Mouse (Mus musculus) NIH3T3 (cell line): ENCODE measurements around the gene Pmpcb.

Experiments
- DNase-seq: peaks from one replicate; pipeline ENCODE4 v3.0.0-alpha.2; 2012; ENCODE audit warnings: low read depth

The Pmpcb gene

DNA sequence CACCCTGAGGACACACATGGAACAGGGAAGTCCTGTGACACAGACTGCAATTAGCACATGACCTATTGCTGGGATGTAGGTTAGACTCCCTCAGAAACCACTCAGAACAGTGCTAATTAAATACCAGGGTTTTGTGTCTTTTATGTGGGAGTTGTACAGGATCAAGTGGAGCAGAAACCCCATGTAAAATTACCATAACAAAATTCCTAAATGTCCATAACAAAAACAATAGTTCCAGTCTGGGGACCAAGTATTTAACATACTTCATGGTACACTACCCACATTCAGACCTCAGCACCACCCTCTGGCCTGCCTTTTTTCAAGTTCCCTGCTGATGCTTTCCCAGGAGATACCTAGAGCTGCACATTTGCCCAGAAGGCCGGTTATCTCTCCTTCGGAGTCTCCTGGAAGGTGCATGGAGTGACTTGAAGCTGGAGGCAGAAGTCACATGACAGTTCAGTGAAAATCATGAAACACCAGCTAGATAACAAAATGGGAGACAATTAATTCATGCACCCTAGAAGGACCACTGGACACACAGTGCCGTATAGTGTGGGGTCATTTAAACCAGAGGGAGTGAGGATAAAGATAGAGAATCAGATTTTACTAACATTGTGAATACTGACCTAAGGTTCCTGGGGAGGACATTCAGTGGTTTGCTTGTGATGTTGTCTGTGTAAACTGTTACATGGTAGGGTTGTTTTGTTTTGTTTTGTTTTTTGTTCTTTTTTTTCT is 4.6 kb upstream of the Pmpcb start:
- no peak for DNase-seq

DNA sequence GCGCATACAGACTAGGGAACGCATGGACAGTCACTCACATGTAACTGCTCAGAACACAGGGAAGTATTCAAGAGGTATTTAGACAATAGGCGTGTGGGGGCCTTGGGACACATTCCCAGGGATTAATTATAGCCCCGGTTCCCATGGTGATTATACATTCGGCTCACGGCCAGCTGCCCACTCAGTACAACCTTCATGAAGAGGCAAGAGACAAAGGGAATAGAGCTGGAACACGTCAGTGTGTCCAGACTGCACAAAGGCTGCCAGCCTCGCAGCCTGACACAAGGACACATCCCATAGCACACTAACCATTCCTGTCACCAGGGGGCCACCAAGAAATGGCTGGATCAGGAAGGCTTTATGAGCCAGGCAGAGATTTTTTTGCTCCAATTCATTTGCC is 4.0 kb upstream of the Pmpcb start:
- peak; percentile 64 for DNase-seq

- DNase-seq, result no peak
These were observed 1.8 kb upstream of the Pmpcb start for GRCm38 (mm10) chr5:21735100-21735499.

GRCm38 (mm10) chr5:21735584-21735983 is 1.4 kb upstream of the Pmpcb start:
- peak; percentile 90 for DNase-seq

DNA sequence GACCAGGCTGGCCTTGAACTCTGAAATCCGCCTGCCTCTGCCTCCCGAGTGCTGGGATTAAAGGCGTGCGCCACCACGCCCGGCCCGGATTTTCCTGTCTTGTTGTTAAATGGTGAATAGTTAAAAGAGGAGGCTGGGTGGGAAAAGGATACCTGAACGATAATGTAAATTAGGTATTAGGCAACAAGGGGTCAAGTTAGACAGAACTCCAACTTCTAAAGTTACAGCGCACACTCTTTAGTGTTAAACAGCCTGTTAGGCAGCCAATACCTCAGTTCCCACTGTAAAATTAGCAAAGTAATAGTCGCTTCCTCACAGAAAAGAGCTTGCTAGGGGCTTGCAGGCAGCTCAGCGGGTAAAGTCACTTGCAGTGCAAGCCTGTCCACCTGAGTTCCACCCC is 895 bp upstream of the Pmpcb start:
- DNase-seq, result no peak

DNA sequence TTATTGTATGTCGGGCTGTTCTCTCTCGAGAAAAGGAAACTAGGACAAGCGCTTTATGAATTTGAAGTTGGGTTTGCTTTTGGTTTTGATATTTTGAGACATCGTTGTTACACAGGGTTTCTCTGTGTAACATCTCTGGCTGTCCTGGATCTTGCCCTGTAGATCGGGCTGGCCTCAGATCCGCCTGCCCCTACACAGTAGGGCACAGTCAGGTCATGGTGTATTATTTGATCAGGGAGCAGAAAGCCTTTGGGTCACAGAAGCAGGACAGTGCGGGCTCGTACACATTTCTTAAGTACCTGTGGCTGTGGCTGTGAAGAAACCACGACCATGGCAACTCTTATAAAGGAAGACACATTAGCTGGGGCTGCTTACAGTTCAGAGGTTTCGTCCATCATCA is 679 bp downstream of the Pmpcb start:
- no peak for DNase-seq

- DNase-seq, result no peak
These were observed 2.2 kb downstream of the Pmpcb start for GRCm38 (mm10) chr5:21739120-21739519.

GRCm38 (mm10) chr5:21739881-21740280 is 2.9 kb downstream of the Pmpcb start:
- no peak for DNase-seq

DNA sequence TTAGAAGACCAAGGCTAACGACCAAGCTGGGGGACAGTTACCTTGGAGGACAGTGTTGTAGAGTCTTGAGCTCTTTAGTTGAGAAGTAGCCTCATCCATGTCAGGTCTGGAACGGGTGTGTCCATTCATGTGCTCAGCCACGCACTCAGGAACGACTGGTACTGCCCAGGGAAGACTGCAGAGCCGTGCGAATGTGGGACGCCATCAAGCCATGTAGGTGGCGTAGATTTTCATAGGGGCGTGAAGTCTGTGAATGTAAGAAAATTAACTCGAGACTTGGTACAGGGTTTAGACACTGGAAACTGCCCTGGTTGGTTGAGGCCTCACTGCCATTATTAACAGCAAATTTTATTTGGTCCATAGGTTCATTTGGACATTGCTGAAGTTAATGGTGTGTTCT is 6.7 kb downstream of the Pmpcb start:
- no peak for DNase-seq

DNA sequence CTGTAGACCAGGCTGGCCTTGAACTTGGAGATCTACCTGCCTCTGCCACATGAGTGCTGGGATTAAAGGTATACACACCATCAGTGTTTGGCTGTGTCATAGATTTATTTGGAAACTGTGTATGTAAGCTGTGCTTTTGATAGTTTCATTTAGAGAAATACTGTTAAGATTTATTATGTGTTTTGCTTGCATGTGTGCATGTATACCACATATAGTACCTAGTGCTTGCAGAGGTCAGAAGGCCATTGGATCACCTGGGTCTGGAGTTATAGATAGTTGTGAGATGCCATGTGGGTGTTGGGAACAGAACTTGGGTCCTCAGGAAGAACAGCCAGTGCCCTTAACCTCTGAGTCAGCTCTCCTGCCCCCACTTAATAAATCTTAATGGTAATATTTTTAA is 7.7 kb downstream of the Pmpcb start:
- DNase-seq, result no peak

DNA sequence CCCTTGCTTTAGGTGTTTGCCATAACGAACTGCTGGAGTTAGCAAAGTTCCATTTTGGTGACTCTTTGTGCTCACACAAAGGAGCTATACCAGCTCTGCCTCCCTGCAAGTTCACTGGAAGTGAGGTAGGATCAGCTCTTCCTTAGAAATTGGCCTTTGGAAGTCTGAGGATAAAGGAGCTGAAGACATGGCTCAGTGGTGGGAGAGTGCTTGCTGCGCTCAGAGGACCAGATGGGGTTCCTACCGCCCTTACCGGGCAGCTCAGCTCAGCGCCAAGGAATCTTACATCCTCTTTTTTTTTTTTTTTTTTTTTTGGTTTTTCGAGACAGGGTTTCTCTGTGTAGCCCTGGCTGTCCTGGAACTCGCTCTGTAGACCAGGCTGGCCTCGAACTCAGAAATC is 9.0 kb downstream of the Pmpcb start:
- no peak for DNase-seq

DNA sequence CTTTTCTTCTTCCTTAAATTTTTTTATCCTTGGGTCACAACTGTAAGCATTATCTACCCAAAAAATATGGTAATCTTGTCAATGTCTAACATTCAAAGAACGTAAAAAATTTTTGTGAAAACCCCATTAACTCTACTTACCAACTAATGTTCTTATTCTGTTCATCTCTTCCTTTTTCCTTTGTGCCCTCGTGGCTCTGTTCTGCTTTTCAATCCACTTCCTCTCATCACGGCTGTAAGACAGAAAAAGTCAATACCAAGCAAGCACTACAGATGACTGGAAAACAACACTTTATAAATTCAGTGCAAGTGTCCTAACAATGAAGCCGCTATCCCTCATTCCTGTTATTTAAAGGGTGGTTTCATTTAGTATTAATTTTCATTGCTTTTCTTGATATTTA is 31.6 kb downstream of the Pmpcb start:
- DNase-seq, result no peak

- no peak for DNase-seq
These were observed 32.9 kb downstream of the Pmpcb start for GRCm38 (mm10) chr5:21769841-21770240.

- no peak for DNase-seq
These were observed 39.5 kb downstream of the Pmpcb start for GRCm38 (mm10) chr5:21776491-21776890.

DNA sequence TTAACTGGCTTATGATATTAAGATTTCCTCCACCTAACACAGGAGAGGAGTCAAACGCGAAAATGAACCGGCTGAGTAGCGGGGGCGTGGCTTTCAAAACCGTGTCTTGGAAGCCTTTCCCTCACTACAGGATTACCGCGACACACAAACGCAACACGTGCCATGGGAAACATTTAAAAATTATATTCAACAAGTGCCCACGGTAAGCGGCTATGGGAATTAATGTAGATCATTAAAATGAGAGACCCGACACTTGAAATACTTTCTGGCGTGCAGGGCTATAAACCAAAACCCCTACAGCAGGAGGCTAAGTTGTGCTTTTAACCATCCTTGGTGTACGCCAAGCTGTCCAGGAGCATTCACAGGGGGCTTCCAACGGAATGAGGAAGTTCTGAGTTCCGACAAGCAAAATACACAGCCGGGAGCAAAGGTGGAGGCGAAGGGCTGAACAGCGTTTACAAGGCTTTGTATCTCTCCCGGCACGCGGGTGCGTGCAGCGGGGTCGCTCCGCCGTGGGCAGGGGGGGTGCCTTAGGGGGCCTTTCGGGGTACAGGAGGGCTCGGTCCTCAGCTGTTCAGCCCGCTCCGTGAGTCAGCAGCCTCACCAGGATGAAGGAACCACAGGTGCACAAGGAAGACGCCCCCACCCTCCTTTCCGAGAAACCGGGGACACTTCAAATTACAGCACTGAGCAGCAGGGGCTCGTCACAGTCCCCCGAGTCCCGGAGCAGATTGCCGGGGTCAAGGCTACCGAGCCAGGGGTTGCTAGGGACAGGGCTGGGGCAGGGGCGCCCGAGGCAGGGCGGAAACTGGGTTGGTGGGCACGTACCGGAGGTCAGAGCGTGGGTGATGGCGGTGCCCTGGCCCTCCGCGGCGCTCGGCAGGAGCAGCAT is 47.5 kb downstream of the Pmpcb start:
- peak; percentile 51 for DNase-seq

GRCm38 (mm10) chr5:21785053-21785452 is 48.1 kb downstream of the Pmpcb start, which contains the start of the genes Dnajc2 and Psmc2:
Gene Dnajc2 (minus strand): TSS chr5:21785251.
Gene Psmc2 (plus strand): TSS chr5:21785283.
- DNase-seq, result peak; percentile 97

- DNase-seq, result peak; percentile 7
These were observed 48.8 kb downstream of the Pmpcb start for GRCm38 (mm10) chr5:21785776-21786175.

DNA sequence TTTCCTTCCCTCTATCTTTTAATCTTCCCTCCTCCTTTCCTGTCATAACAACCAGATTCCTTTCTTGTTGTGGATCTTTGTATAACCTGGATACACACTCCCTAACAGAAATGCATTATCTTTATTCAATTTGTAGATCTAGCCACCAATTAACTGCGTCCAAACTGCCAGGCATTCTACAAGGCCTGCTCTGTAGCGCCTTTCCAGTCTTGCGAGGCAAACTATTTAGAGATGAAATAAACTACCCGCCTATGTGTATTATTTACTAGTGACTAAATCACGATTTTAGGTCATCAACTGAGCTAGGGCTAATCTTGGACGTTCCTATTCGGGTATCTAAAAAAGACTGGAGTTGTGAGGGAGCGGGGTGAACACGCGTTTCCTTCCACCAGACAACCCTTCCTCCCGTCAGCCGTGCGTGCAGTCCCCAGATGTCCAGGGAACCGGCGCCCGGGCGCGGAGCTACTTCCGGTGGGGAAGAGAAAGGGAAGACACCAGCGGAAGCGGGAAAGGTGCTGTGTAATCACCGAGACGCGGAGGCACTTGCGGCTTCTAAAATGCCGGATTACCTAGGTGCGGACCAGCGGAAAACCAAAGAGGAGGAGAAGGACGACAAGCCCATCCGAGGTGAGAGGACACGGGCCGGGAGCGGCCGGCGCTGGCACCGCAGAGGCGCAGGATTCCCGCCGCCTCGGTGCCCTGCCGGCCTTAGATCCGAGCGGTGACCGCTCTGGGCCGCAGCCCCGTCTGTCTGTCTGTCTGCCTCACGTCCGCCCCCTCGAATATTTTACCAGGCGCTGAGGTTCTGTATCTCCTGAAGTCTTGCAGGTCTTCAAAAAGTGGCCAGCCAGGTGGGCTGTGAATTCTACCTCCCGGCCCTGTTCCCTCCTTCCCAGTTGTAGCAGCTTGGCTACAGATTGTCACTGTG is 49.6 kb downstream of the Pmpcb start:
- peak; percentile 95 for DNase-seq

- DNase-seq, result no peak
These were observed 50.5 kb downstream of the Pmpcb start for GRCm38 (mm10) chr5:21787186-21788105.

GRCm38 (mm10) chr5:21789061-21789460 is 52.1 kb downstream of the Pmpcb start:
- no peak for DNase-seq

DNA sequence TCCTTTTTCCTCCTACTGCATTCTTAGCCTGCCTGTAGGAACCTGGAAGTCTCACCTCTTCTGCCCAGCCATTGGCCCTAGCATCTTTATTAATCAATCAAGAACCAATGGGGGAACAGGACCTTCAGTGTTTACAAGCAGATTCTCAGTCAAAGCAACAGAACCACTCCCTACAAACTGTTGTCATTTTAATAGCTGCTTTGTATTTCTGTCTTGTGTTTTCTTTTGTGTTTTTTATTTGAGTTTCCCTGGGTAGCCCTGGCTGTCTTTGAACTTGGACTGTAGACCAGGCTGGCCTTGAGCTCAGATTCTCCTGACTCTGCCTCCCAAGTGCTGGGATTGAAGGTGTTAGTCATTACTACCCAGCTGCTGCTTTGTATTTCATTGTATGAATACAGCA is 55.2 kb downstream of the Pmpcb start:
- no peak for DNase-seq
